Mouse (Mus musculus): ENCODE data around the gene Gm49776.
"Not testable (repeated sequence)": the region's sequence is repeated elsewhere in the genome, so short reads cannot be mapped to it uniquely, and the experiment has no call there.

Gene Gm49776

GRCm38 (mm10) chr16:18200062-18200461 is 58.1 kb downstream of the Gm49776 start:
- no peak for DNase-seq

- DNase-seq = no peak
These were observed 59.6 kb downstream of the Gm49776 start for GRCm38 (mm10) chr16:18198365-18199098.

- DNase-seq = no peak
These were observed 60.2 kb downstream of the Gm49776 start for GRCm38 (mm10) chr16:18197881-18198280.

GRCm38 (mm10) chr16:18195561-18195960 is 62.6 kb downstream of the Gm49776 start:
- DNase-seq = not testable (repeated sequence)
